ENCODE assay signal across 9 mouse cellular contexts in genomic region chr7:108972273-108972672, GRCm38 (mm10). TPM values are rescaled to one million over a fixed set of nuclear protein-coding genes. Genes with fewer than 3 reads are reported as not detected.
A peak's percentile ranks its signal among the peaks of the same experiment; 100 is the strongest.
DNase-seq lines count a peak whose midpoint lies in the region; ATAC-seq and TF ChIP-seq lines count a peak whose summit lies in the region.
"Had no signal": no experiment of that assay in that cellular context is flagged by ENCODE, and none has a peak within 500 bp of the region (broad histone marks: within the 10 kb centered on the region; RNA-seq: fewer than 3 reads in every experiment).

No protein-coding gene starts in this region.

- 0 out of 2 replicates have a peak, but pooled peaks cover 4% of the 10 kb centered on the region for H3K27me3 ChIP-seq in limb, embryonic 13.5 days
- H3K27me3 ChIP-seq in limb, embryonic 10.5 days (ENCODE audit: low read depth, poor library complexity, severe bottlenecking): no peaks in the 10 kb centered on the region
- no peaks in the 10 kb centered on the region for H3K27me3 ChIP-seq in cerebellum, adult 2 months (ENCODE audit: control insufficient read depth, insufficient read depth, low read length)
- no peaks in the 10 kb centered on the region for H3K27me3 ChIP-seq in forebrain, postnatal 0 days (ENCODE audit: insufficient read depth, low read length)
- peaks cover 11% of the 10 kb centered on the region for H3K27me3 ChIP-seq in neural tube, embryonic 12.5 days (replicated peaks)

- 0 out of 2 replicates have a peak, but pooled peaks have one; percentile 22 for ATAC-seq in limb, embryonic 13.5 days (ENCODE audit: low FRiP score, low read depth)
- peak; percentile 85 for ATAC-seq in forebrain, postnatal 0 days
- ATAC-seq in neural tube, embryonic 12.5 days (ENCODE audit: low FRiP score, low read depth): peak; percentile 87

- no peak for DNase-seq in limb, embryonic 10.5 days (ENCODE audit: low spot score)
- DNase-seq in cerebellum, adult 2 months: peak; percentile 54 to 69
- DNase-seq in forebrain, postnatal 0 days: peak; percentile 73
- no peak for DNase-seq in kidney, adult 9 months
- DNase-seq in left cerebral cortex, adult 9 months (ENCODE audit: low spot score in 2 of 2): no peak
- no peak for DNase-seq in T-cell, adult 2 months (ENCODE audit: low spot score)
- DNase-seq: thymus, postnatal 14 days had no signal

- no peak for TF ChIP-seq POLR2A in cerebellum, adult 2 months (IDR thresholded peaks at IDR 0.05; ENCODE audit: borderline replicate concordance, insufficient read depth, low read length)

- no peaks in the 10 kb centered on the region for H3K4me1 ChIP-seq in limb, embryonic 13.5 days
- H3K4me1 ChIP-seq in limb, embryonic 10.5 days: peaks cover 6% of the 10 kb centered on the region; the same call in 1 of the 2 replicates
- H3K4me1 ChIP-seq in cerebellum, adult 2 months (ENCODE audit: control insufficient read depth, insufficient read depth, low read length): peaks cover 16% of the 10 kb centered on the region
- peaks cover 12% of the 10 kb centered on the region for H3K4me1 ChIP-seq in forebrain, postnatal 0 days (ENCODE audit: insufficient read depth)
- H3K4me1 ChIP-seq in neural tube, embryonic 12.5 days: peaks cover 12% of the 10 kb centered on the region

- TF ChIP-seq CTCF in cerebellum, adult 2 months (IDR thresholded peaks at IDR 0.05; ENCODE audit: borderline replicate concordance, insufficient read depth, low read depth, low read length): no peak
- TF ChIP-seq CTCF in forebrain, postnatal 0 days (IDR thresholded peaks at IDR 0.05; ENCODE audit: low read depth): no peak; the same call in 1 of the 2 replicates

- 66% methylated on average over 6 of the region's 6 CpGs for WGBS in limb, embryonic 13.5 days
- 69% methylated on average over 6 of the region's 6 CpGs for WGBS in limb, embryonic 10.5 days
- 9% methylated on average over 6 of the region's 6 CpGs for WGBS in cerebellum, adult 2 months
- WGBS in forebrain, postnatal 0 days: 15% methylated on average over 6 of the region's 6 CpGs
- 29% methylated on average over 6 of the region's 6 CpGs for WGBS in neural tube, embryonic 12.5 days

- no peak overlapping the region for H3K4me2 ChIP-seq in limb, embryonic 13.5 days (replicated peaks)
- no peak overlapping the region; the same call in 1 of the 2 replicates for H3K4me2 ChIP-seq in forebrain, postnatal 0 days (ENCODE audit: low read depth)
- H3K4me2 ChIP-seq in neural tube, embryonic 12.5 days (replicated peaks): 0 out of 2 replicates have a peak overlapping the region, but pooled peaks have one; percentile 8

- no peak overlapping the region for H3K9ac ChIP-seq in limb, embryonic 13.5 days
- no peak overlapping the region for H3K9ac ChIP-seq in forebrain, postnatal 0 days
- H3K9ac ChIP-seq in neural tube, embryonic 12.5 days: no peak overlapping the region

- no peak overlapping the region for H3K4me3 ChIP-seq in limb, embryonic 13.5 days
- H3K4me3 ChIP-seq in limb, embryonic 10.5 days: no peak overlapping the region
- H3K4me3 ChIP-seq in cerebellum, adult 2 months (replicated peaks; ENCODE audit: insufficient read depth, low read depth, low read length): no peak overlapping the region
- H3K4me3 ChIP-seq in forebrain, postnatal 0 days (ENCODE audit: low read depth, low read length): no peak overlapping the region
- H3K4me3 ChIP-seq in neural tube, embryonic 12.5 days: no peak overlapping the region

- H3K27ac ChIP-seq in limb, embryonic 13.5 days: no peak overlapping the region
- no peak overlapping the region for H3K27ac ChIP-seq in limb, embryonic 10.5 days
- no peak overlapping the region for H3K27ac ChIP-seq in cerebellum, adult 2 months (ENCODE audit: insufficient read depth, low read length)
- no peak overlapping the region for H3K27ac ChIP-seq in forebrain, postnatal 0 days (ENCODE audit: low read depth, low read length)
- no peak overlapping the region for H3K27ac ChIP-seq in neural tube, embryonic 12.5 days

- no peaks in the 10 kb centered on the region for H3K36me3 ChIP-seq in limb, embryonic 13.5 days
- H3K36me3 ChIP-seq in limb, embryonic 10.5 days: no peaks in the 10 kb centered on the region
- H3K36me3 ChIP-seq in forebrain, postnatal 0 days (ENCODE audit: insufficient read depth): no peaks in the 10 kb centered on the region
- no peaks in the 10 kb centered on the region for H3K36me3 ChIP-seq in neural tube, embryonic 12.5 days

- H3K9me3 ChIP-seq in limb, embryonic 13.5 days: no peaks in the 10 kb centered on the region
- no peaks in the 10 kb centered on the region for H3K9me3 ChIP-seq in limb, embryonic 10.5 days (replicated peaks)
- H3K9me3 ChIP-seq in forebrain, postnatal 0 days (ENCODE audit: low read length): no peaks in the 10 kb centered on the region
- no peaks in the 10 kb centered on the region for H3K9me3 ChIP-seq in neural tube, embryonic 12.5 days

RNA-seq across cellular contexts. Expression of gene Tub, which starts 22.1 kb away (rescaled TPM):
- 3.4 and 4.1 TPM in 2 replicates for polyA plus RNA-seq in limb, embryonic 13.5 days (2015; fragmentation: Nextera tagmentation; extraction: Ambion mirVana)
- 2.4 and 3.7 TPM in 2 replicates for polyA plus RNA-seq in limb, embryonic 10.5 days (2016; fragmentation: Nextera tagmentation; extraction: Ambion mirVana)
- polyA plus RNA-seq in cerebellum, adult 2 months (2012; rRNA removed): 75.4 and 79.6 TPM in 2 replicates
- total RNA-seq in forebrain, postnatal 0 days (2014; rRNA removed): 158 and 188 TPM in 2 replicates
- polyA plus RNA-seq in forebrain, postnatal 0 days (2015; fragmentation: Nextera tagmentation; extraction: Ambion mirVana): 30.2 and 39.1 TPM in 2 replicates
- 32.8 and 36.0 TPM in 2 replicates for polyA plus RNA-seq in neural tube, embryonic 12.5 days (2016; fragmentation: Nextera tagmentation; extraction: Ambion mirVana)

RNA-seq across cellular contexts. Expression of gene Eif3f, which starts 38.1 kb away (rescaled TPM):
- polyA plus RNA-seq in limb, embryonic 13.5 days (2015; fragmentation: Nextera tagmentation; extraction: Ambion mirVana): 89.8 and 97.5 TPM in 2 replicates
- polyA plus RNA-seq in limb, embryonic 10.5 days (2016; fragmentation: Nextera tagmentation; extraction: Ambion mirVana): 85.8 and 87.3 TPM in 2 replicates
- 92.2 and 96.9 TPM in 2 replicates for polyA plus RNA-seq in cerebellum, adult 2 months (2012; rRNA removed)
- total RNA-seq in forebrain, postnatal 0 days (2014; rRNA removed): 118 and 120 TPM in 2 replicates
- 80.6 and 81.5 TPM in 2 replicates for polyA plus RNA-seq in forebrain, postnatal 0 days (2015; fragmentation: Nextera tagmentation; extraction: Ambion mirVana)
- 85.9 and 87.7 TPM in 2 replicates for polyA plus RNA-seq in neural tube, embryonic 12.5 days (2016; fragmentation: Nextera tagmentation; extraction: Ambion mirVana)

RNA-seq across cellular contexts. Expression of gene Nlrp10, which starts 42.3 kb away (rescaled TPM):
- 0.38 and 0.57 TPM in 2 replicates for polyA plus RNA-seq in limb, embryonic 13.5 days (2015; fragmentation: Nextera tagmentation; extraction: Ambion mirVana)
- 0.11 and 0.14 TPM in 2 replicates for polyA plus RNA-seq in limb, embryonic 10.5 days (2016; fragmentation: Nextera tagmentation; extraction: Ambion mirVana)
- 0.82 and 1.1 TPM in 2 replicates for polyA plus RNA-seq in cerebellum, adult 2 months (2012; rRNA removed)
- total RNA-seq in forebrain, postnatal 0 days (2014; rRNA removed): 0.05 TPM in 1 of 2 replicates, not detected in the other
- 0.04 and 0.10 TPM in 2 replicates for polyA plus RNA-seq in forebrain, postnatal 0 days (2015; fragmentation: Nextera tagmentation; extraction: Ambion mirVana)
- not detected in 2 replicates for polyA plus RNA-seq in neural tube, embryonic 12.5 days (2016; fragmentation: Nextera tagmentation; extraction: Ambion mirVana)

Comparison
In these comparisons a context has a peak if more than half of its experiments do, and no peak if none do; other contexts are left out.
1. ATAC-seq: peak in every context shown above with its lines; median percentile 87 in neural tube, embryonic 12.5 days; 85 in forebrain, postnatal 0 days; 22 in limb, embryonic 13.5 days.
2. DNase-seq: peak in cerebellum, adult 2 months (2 of 2) and forebrain, postnatal 0 days (single experiment); none in limb, embryonic 10.5 days (single experiment), kidney, adult 9 months (single experiment), left cerebral cortex, adult 9 months (0 of 2) and T-cell, adult 2 months (single experiment).